Mouse (Mus musculus) liver, embryonic 15.5 days (tissue): ENCODE measurements around the gene Cops4. TPM values are rescaled to one million over a fixed set of nuclear protein-coding genes. Genes with fewer than 3 reads are reported as not detected.

Experiments
- ATAC-seq: fragments of 200-750 bp; cut with Nextera tagmentation; 2 replicates; pipeline ENCODE4 v1.8.0; 2017; ENCODE audit warnings: moderate number of reproducible peaks, mild to moderate bottlenecking, moderate library complexity; ENCODE audit not compliant: insufficient read depth
- H3K27ac ChIP-seq: fragments of 300-500 bp; sonication (generic); replicated peaks from 2 replicates; pipeline ENCODE4 v1.5.1; 2015; ENCODE audit warnings: mild to moderate bottlenecking, inconsistent platforms
- H3K27me3 ChIP-seq: fragments of 300-500 bp; sonication (generic); 2 replicates; pipeline ENCODE4 v1.6.1; 2015; ENCODE audit warnings: mild to moderate bottlenecking, inconsistent platforms
- H3K36me3 ChIP-seq: fragments of 300-500 bp; sonication (generic); replicated peaks from 2 replicates; pipeline ENCODE4 v1.6.1; 2015; ENCODE audit warnings: moderate library complexity, mild to moderate bottlenecking, inconsistent platforms
- H3K4me1 ChIP-seq: fragments of 300-500 bp; sonication (generic); replicated peaks from 2 replicates; pipeline ENCODE4 v1.6.1; 2015; ENCODE audit warnings: inconsistent platforms
- H3K4me2 ChIP-seq: fragments of 300-500 bp; sonication (generic); 2 replicates; pipeline ENCODE4 v1.6.1; 2015; ENCODE audit warnings: moderate library complexity, mild to moderate bottlenecking, inconsistent platforms
- H3K4me3 ChIP-seq: fragments of 300-500 bp; sonication (generic); replicated peaks from 2 replicates; pipeline ENCODE4 v1.5.1; 2015; ENCODE audit warnings: mild to moderate bottlenecking, inconsistent platforms
- H3K9ac ChIP-seq: fragments of 300-500 bp; sonication (generic); 2 replicates; pipeline ENCODE4 v1.6.1; 2015; ENCODE audit warnings: moderate library complexity, mild to moderate bottlenecking, inconsistent platforms
- H3K9me3 ChIP-seq: fragments of 300-500 bp; sonication (generic); replicated peaks from 2 replicates; pipeline ENCODE4 v1.6.1; 2016; ENCODE audit warnings: inconsistent platforms
- WGBS: fragments of 180-500 bp; shearing (Covaris S2); methylation state at CpG from one replicate; pipeline ENCODE4 v1.1.7; 2015; ENCODE audit warnings: mixed read lengths; ENCODE audit not compliant: insufficient replicate concordance; 5-methylcytosine and 5-hydroxymethylcytosine counted together
- polyA plus RNA-seq: library from polyadenylated mRNA; unstranded; fragments of >200 nt; fragmentation: Nextera tagmentation; extraction: Ambion mirVana; gene quantifications from 2 replicates; pipeline ENCODE4 v1.2.1, GENCODE M21; 2015

Gene Cops4
- polyA plus RNA-seq, 1 experiment from 2014 or later = 67.6 TPM

DNA sequence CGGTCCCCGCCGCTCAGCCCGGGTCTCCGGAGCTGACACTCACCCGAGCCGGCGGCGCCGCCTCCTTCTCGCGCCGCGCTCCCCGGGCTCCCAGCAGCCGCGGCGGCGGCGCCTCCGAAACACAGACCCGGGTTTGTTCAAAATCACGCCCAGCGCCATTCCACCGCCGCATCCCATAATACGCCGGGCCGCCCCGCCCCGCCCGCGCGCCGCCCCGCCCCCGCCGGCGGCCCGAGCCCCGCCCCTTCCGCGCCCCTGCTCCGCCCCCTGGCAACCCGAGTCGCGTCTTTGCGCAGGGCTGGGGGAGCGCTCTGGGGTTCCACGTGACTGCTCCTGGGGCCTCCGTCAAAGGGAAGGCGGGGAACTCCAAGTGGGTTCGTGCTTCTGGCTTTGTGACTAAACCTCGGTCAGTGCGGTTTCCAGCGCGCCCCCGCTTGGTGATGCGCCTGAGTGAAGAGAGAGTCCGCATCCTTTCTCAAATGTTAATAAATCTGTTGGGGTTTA lies 17.6 kb upstream of the Cops4 start, which contains the start of gene Lin54:
Gene Lin54, minus strand, starts transcription at position 182 of the 504 bp plus-strand sequence.
- Histone ChIP-seq H3K4me3 (peak within 1 kb of the TSS; percentile 79), H3K9ac (peak within 1 kb of the TSS; percentile 91), H3K27ac (peak within 1 kb of the TSS; percentile 97), H3K9me3 (no peaks in the 10 kb centered on the region), H3K27me3 (0 out of 2 replicates have a peak, but pooled peaks cover 3% of the 10 kb centered on the region), H3K4me1 (peaks cover 41% of the 10 kb centered on the region), H3K36me3 (no peaks in the 10 kb centered on the region), H3K4me2 (peak within 1 kb of the TSS; percentile 94)
- ATAC-seq = peak; percentile 75
- WGBS = under 1% methylated on average over 60 of the region's 60 CpGs

DNA sequence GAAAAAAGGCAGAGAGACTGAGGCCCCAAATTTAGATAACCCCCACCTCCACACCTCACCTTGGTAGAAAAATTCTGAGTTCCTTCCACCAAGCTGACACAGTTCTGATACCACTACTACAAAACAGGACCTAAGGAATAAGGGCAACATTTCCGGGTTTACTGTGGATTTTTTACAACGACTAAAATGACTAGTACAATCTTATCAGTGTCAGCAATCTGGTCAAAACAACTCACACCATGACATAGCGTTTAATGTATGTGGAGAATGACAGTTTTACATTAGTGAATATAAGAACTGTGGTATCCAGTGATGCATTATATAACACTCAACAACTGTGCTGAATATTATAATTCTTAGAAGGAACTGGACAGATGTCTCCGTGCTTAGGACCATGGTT lies 16.8 kb upstream of the Cops4 start:
- no peaks in the 10 kb centered on the region for H3K9me3 ChIP-seq
- peaks cover 36% of the 10 kb centered on the region for H3K4me1 ChIP-seq
- H3K4me3 ChIP-seq = 0 out of 2 replicates have a peak overlapping the region, but pooled peaks have one; percentile 79
- H3K4me2 ChIP-seq = peak overlapping the region; percentile 94
- WGBS = 30% methylated on average over 4 of the region's 4 CpGs
- H3K27me3 ChIP-seq = 0 out of 2 replicates have a peak, but pooled peaks cover 3% of the 10 kb centered on the region
- peak overlapping the region; percentile 40; the same call in 1 of the 2 replicates for H3K9ac ChIP-seq
- H3K27ac ChIP-seq = peak overlapping the region; percentile 38; the same call in 1 of the 2 replicates
- no peaks in the 10 kb centered on the region for H3K36me3 ChIP-seq
- no peak for ATAC-seq

DNA sequence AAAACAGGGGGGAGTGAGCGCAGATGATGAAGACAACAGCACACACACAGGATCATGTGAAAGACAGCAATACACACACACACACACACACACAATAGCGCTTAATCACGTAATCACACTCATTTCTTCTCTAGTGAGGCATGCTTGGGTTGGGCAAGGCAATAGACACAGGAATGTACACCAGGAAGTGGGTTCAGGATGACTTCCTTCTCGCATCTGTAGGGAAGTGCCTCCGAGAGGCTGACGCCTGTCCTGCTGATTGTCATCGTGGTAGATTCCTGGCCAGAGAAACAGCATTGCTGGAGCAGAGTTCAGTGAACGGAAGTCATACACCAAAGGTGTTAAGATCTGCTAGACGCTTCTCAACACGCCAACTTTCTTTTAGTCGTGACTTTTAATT lies 8.9 kb upstream of the Cops4 start:
- Histone ChIP-seq H3K4me2 (no peak overlapping the region; the same call in 1 of the 2 replicates), H3K4me1 (0 out of 2 replicates have a peak, but pooled peaks cover 4% of the 10 kb centered on the region)

DNA sequence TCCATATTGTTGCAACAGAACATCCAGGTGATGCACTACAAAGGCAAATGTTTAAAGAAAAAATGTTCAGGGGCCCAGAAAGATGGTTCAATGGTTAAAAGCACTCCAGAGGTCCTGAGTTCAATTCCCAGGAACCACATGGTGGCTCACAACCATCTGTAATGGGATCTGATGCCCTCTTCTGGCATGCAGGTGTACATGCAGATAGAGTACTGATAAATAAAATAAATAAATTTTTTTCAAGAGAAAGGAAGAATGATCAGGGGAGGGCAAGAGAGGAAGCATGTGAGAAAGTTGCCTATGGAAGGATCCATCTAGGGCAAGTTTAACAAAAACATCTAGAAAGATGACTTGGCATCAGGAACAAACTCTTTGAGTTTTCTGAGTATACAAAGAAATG lies 5.5 kb upstream of the Cops4 start:
- ATAC-seq = no peak

More for the DNA sequence above, 8.9 kb upstream of the Cops4 start:
- no peak overlapping the region for H3K9ac ChIP-seq
- no peak overlapping the region for H3K27ac ChIP-seq
- 23% methylated on average over 11 of the region's 11 CpGs for WGBS
- no peak overlapping the region for H3K4me3 ChIP-seq
- ATAC-seq = no peak
- no peaks in the 10 kb centered on the region for H3K36me3 ChIP-seq
- peaks cover 9% of the 10 kb centered on the region; the same call in 1 of the 2 replicates for H3K27me3 ChIP-seq
- H3K9me3 ChIP-seq = no peaks in the 10 kb centered on the region

DNA sequence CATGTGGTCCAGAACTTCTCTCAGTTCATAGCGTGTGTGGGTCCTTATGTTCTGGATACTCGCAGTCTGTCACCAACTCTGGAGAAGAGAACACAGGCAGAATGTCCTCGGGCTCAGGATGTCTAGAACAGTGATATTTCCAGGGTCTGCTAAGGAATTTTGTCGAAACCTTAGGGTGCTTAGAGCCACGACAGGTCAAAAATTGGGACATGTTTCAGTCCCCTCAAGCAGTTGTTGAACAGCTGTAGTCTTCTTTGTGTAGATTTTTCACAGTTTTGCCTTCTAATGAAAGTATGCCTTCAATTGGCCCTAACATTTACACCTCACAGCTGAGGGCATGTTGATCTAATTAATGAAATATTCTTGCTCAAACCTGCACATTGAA lies 910 bp downstream of the Cops4 start:
- Histone ChIP-seq H3K36me3 (peaks cover 6% of the 10 kb centered on the region), H3K4me1 (peaks cover 24% of the 10 kb centered on the region), H3K9me3 (no peaks in the 10 kb centered on the region), H3K4me2 (peak overlapping the region; percentile 79), H3K27ac (peak overlapping the region; percentile 83), H3K27me3 (peaks cover 26% of the 10 kb centered on the region), H3K9ac (peak overlapping the region; percentile 81), H3K4me3 (peak overlapping the region; percentile 85)
- ATAC-seq = no peak
- WGBS = 6% methylated on average over 5 of the region's 5 CpGs

More for the DNA sequence above, 5.5 kb upstream of the Cops4 start:
- H3K27ac ChIP-seq = no peak overlapping the region
- no peak overlapping the region for H3K9ac ChIP-seq
- H3K27me3 ChIP-seq = peaks cover 32% of the 10 kb centered on the region
- peaks cover 6% of the 10 kb centered on the region for H3K4me1 ChIP-seq
- no peak overlapping the region for H3K4me2 ChIP-seq
- H3K9me3 ChIP-seq = no peaks in the 10 kb centered on the region
- H3K4me3 ChIP-seq = no peak overlapping the region
- H3K36me3 ChIP-seq = no peaks in the 10 kb centered on the region

DNA sequence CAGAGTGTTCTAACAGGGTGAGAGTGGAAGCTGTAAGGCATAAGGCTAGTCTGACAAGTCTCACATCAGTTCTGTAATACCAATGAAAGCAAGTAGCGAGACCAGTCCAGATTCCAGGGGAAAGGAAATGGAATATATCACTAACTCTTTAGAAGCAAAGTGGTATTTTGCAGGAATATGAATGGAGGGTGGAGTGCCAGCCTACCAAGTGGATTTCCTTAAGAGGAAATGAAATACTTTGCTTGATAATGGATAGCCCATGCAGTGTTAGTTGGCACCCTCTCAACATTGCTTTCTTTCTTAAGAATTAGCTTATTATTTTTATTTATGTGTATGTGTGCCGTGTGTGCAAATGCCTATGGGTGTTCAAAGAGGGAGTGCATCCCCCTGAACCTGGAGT lies 2.1 kb downstream of the Cops4 start:
- H3K9ac ChIP-seq = no peak overlapping the region
- peak overlapping the region; percentile 35 for H3K4me2 ChIP-seq
- H3K27ac ChIP-seq = no peak overlapping the region
- no peak for ATAC-seq
- peaks cover 15% of the 10 kb centered on the region for H3K27me3 ChIP-seq
- H3K9me3 ChIP-seq = no peaks in the 10 kb centered on the region
- peaks cover 24% of the 10 kb centered on the region for H3K4me1 ChIP-seq
- 82% methylated on average over 2 of the region's 2 CpGs for WGBS
- H3K4me3 ChIP-seq = no peak overlapping the region; the same call in 1 of the 2 replicates
- peaks cover 10% of the 10 kb centered on the region for H3K36me3 ChIP-seq

DNA sequence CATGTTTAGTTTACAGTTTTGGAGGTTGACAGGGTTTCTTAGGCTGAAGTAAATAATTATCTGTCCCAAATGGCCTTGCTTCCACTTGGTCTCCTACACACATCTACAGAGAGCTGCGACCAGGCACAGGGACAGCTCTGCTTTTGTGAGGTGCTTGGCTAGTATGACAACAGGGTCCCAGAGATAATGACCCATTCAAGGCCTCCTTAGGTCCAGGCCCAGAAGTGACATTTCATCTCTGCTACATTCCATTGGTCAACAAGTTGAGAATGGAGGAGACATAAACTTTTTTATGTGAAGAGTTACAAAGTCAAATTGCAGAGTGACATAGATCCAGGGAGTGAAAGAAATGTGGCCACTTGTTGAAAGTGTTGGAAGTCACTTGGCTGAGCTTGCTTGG lies 5.2 kb downstream of the Cops4 start:
- H3K27ac ChIP-seq = no peak overlapping the region
- no peaks in the 10 kb centered on the region for H3K27me3 ChIP-seq
- ATAC-seq = no peak
- peaks cover 11% of the 10 kb centered on the region for H3K36me3 ChIP-seq
- WGBS = 80% methylated on average over 1 of the region's 1 CpGs
- peaks cover 21% of the 10 kb centered on the region for H3K4me1 ChIP-seq
- no peak overlapping the region for H3K9ac ChIP-seq
- H3K4me3 ChIP-seq = no peak overlapping the region
- no peak overlapping the region for H3K4me2 ChIP-seq
- no peaks in the 10 kb centered on the region for H3K9me3 ChIP-seq

DNA sequence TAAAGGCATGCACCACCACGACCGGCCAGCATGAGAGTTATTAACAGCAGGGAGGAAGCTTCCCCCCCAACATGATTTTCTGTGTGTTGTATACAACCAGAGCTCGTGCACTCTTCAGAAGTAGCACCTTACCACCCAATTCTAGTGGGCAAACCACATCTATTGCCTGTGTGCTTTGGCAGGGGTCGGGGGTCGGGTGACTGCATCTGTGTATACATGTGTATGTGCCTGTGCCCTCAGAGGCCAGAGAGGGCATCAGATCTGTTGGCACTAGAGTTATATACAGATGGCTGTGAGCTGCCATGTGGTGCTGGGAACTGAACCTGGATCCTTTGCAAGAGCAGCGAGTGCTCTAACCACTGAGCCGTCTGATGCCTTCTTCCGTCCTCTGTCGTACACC lies 6.8 kb downstream of the Cops4 start:
- Histone ChIP-seq H3K9ac (no peak overlapping the region), H3K9me3 (no peaks in the 10 kb centered on the region), H3K36me3 (peaks cover 26% of the 10 kb centered on the region), H3K27ac (no peak overlapping the region), H3K4me3 (no peak overlapping the region), H3K27me3 (no peaks in the 10 kb centered on the region), H3K4me2 (no peak overlapping the region), H3K4me1 (peaks cover 11% of the 10 kb centered on the region)
- WGBS = 88% methylated on average over 9 of the region's 9 CpGs
- ATAC-seq = no peak

DNA sequence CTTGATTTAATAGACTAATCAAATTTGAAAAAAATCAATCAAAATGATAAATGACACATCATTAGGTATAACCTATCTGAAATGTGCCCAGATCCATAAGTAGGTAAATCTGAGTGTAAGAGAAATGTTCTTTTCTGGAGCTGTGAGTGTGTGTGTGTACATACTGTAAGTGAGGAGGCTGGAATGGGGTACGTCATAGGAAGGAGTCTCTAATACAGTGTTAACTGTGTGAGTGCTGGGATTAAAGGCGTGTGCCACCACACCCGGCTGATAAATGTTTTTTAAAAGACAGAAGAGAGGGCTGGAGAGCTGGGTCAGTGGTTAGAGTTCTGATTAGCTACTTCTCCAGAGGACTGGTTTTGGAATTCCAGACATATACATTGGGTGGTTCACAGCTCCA lies 7.5 kb downstream of the Cops4 start:
- ATAC-seq = no peak
- H3K4me2 ChIP-seq = no peak overlapping the region
- peaks cover 33% of the 10 kb centered on the region for H3K36me3 ChIP-seq
- H3K9ac ChIP-seq = no peak overlapping the region
- no peak overlapping the region for H3K4me3 ChIP-seq
- no peaks in the 10 kb centered on the region for H3K9me3 ChIP-seq
- no peaks in the 10 kb centered on the region for H3K27me3 ChIP-seq
- no peak overlapping the region for H3K27ac ChIP-seq
- H3K4me1 ChIP-seq = 0 out of 2 replicates have a peak, but pooled peaks cover 5% of the 10 kb centered on the region
- WGBS = 27% methylated on average over 3 of the region's 3 CpGs

DNA sequence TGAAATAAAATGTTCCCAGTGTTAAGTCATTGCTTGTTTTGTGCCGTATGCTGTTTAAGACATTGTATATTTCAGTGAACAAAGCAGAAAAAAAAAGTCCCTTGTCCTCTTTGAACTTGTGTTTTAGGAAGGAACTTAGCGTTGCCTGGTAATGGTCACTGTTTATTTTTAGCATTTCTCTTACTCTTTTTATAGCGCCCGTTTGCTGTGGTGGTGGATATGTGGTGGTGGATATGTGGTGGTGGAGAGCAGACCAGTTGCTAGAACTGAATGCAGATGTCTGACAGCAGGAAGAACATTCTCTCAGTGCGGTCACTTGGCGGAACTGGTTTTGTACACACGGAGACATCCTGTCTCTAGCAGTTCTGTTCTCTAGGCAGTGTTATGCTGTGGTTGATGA lies 8.1 kb downstream of the Cops4 start:
- 31% methylated on average over 7 of the region's 7 CpGs for WGBS
- 0 out of 2 replicates have a peak, but pooled peaks cover 5% of the 10 kb centered on the region for H3K4me1 ChIP-seq
- peak; percentile 15; the same call in 1 of the 2 replicates for ATAC-seq

DNA sequence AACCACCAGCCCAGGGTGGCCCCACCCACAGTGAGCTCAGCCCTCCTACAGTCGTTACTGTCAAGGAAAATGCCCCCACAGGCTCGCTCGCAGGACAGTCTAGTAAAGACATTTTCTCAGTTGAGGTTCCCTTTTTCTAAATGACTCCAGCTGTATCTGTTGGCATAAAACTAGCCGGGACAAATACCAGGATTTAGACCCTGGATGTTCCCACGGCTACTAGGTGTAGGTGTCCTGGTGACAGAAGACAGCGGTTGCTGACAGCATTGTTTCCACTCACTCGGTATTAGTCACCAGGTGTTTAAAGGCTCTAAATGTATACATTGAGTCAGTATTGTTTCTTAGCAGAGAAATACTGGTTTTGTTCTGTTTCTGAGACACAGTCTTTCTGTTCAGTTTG lies 17.7 kb downstream of the Cops4 start:
- no peaks in the 10 kb centered on the region for H3K9me3 ChIP-seq
- ATAC-seq = no peak
- H3K27ac ChIP-seq = no peak overlapping the region
- no peaks in the 10 kb centered on the region for H3K4me1 ChIP-seq
- no peaks in the 10 kb centered on the region for H3K27me3 ChIP-seq
- H3K4me2 ChIP-seq = no peak overlapping the region
- no peak overlapping the region for H3K4me3 ChIP-seq
- no peak overlapping the region for H3K9ac ChIP-seq
- WGBS = 71% methylated on average over 7 of the region's 7 CpGs
- peaks cover 72% of the 10 kb centered on the region for H3K36me3 ChIP-seq

More for the DNA sequence above, 8.1 kb downstream of the Cops4 start:
- H3K36me3 ChIP-seq = peaks cover 38% of the 10 kb centered on the region
- H3K4me3 ChIP-seq = no peak overlapping the region
- no peak overlapping the region for H3K4me2 ChIP-seq
- H3K9me3 ChIP-seq = no peaks in the 10 kb centered on the region
- H3K9ac ChIP-seq = no peak overlapping the region
- H3K27ac ChIP-seq = no peak overlapping the region
- H3K27me3 ChIP-seq = no peaks in the 10 kb centered on the region

DNA sequence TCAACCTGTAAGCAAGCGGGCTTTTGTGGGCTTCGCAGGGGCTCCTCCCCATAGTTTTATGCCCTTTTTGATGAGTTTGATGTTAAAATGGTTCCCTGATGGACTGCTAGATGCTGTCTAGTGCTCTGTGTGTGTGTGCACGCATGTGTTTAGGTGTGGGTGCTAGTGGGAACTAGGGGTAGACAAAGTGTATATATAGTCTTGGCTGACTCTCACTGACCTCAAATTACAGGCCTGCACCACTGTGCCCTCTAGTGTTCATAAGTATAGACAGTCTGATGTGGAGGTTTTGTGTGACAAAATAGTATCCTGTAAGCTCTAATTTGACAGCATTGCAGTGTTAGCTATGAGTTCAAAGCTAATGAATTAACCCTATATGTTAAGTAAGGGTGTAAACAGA lies 18.5 kb downstream of the Cops4 start:
- H3K9me3 ChIP-seq = no peaks in the 10 kb centered on the region
- WGBS = 73% methylated on average over 3 of the region's 3 CpGs
- H3K27me3 ChIP-seq = no peaks in the 10 kb centered on the region
- H3K9ac ChIP-seq = no peak overlapping the region
- no peak for ATAC-seq
- peaks cover 68% of the 10 kb centered on the region for H3K36me3 ChIP-seq
- no peak overlapping the region for H3K27ac ChIP-seq
- H3K4me1 ChIP-seq = no peaks in the 10 kb centered on the region
- no peak overlapping the region for H3K4me3 ChIP-seq
- H3K4me2 ChIP-seq = no peak overlapping the region
